Mouse (Mus musculus) hindbrain, embryonic 13.5 days (tissue): Measurements from ENCODE around the gene Gpld1. TPM values are rescaled to one million over a fixed set of nuclear protein-coding genes. Genes with fewer than 3 reads are reported as not detected.
A peak's percentile ranks its signal among the peaks of the same experiment; 100 is the strongest.

Experiments
- ATAC-seq: fragments of 200-750 bp; cut with Nextera tagmentation; 2 replicates; pipeline ENCODE4 v1.8.0; 2017; ENCODE audit warnings: moderate TSS enrichment; ENCODE audit not compliant: low FRiP score
- H3K27ac ChIP-seq: fragments of 300-500 bp; sonication (generic); 2 replicates; pipeline ENCODE4 v1.5.1; 2015; ENCODE audit warnings: inconsistent platforms, mild to moderate bottlenecking, moderate library complexity
- H3K27me3 ChIP-seq: fragments of 300-500 bp; sonication (generic); 2 replicates; pipeline ENCODE4 v1.6.1; 2015; ENCODE audit warnings: mild to moderate bottlenecking, inconsistent platforms
- H3K36me3 ChIP-seq: fragments of 300-500 bp; sonication (generic); 2 replicates; pipeline ENCODE4 v1.6.1; 2015; ENCODE audit warnings: mild to moderate bottlenecking, inconsistent platforms
- H3K4me1 ChIP-seq: fragments of 300-500 bp; sonication (generic); replicated peaks from 2 replicates; pipeline ENCODE4 v1.6.1; 2015; ENCODE audit warnings: inconsistent platforms
- H3K4me2 ChIP-seq: fragments of 300-500 bp; sonication (generic); 2 replicates; pipeline ENCODE4 v1.6.1; 2015; ENCODE audit warnings: inconsistent platforms, mild to moderate bottlenecking, moderate library complexity
- H3K4me3 ChIP-seq: fragments of 300-500 bp; sonication (generic); 2 replicates; pipeline ENCODE4 v1.5.1; 2015; ENCODE audit warnings: mild to moderate bottlenecking, inconsistent platforms
- H3K9ac ChIP-seq: fragments of 300-500 bp; sonication (generic); 2 replicates; pipeline ENCODE4 v1.6.1; 2015; ENCODE audit warnings: mild to moderate bottlenecking, inconsistent platforms
- H3K9me3 ChIP-seq: fragments of 300-500 bp; sonication (generic); 2 replicates; pipeline ENCODE4 v1.6.1; 2016; ENCODE audit warnings: inconsistent platforms
- WGBS: fragments of 180-500 bp; shearing (Covaris S2); methylation state at CpG from one replicate; pipeline ENCODE4 v1.1.7; 2015; 5-methylcytosine and 5-hydroxymethylcytosine counted together
- polyA plus RNA-seq: library from polyadenylated mRNA; unstranded; fragments of >200 nt; fragmentation: Nextera tagmentation; extraction: Ambion mirVana; gene quantifications from 2 replicates; pipeline ENCODE4 v1.2.1, GENCODE M21; 2015

Gpld1 gene
- polyA plus RNA-seq, 1 experiment from 2014 or later, result 1.3 TPM

- no peaks in the 10 kb centered on the region for H3K4me1 ChIP-seq
- no peak overlapping the region for H3K9ac ChIP-seq
- H3K36me3 ChIP-seq, result peaks cover 50% of the 10 kb centered on the region
- 82% methylated on average over 6 of the region's 6 CpGs for WGBS
- H3K4me2 ChIP-seq, result no peak overlapping the region
- no peak overlapping the region for H3K27ac ChIP-seq
- H3K9me3 ChIP-seq, result no peaks in the 10 kb centered on the region
- H3K27me3 ChIP-seq, result no peaks in the 10 kb centered on the region
- H3K4me3 ChIP-seq, result no peak overlapping the region
- no peak for ATAC-seq
These were observed 46.1 kb downstream of the Gpld1 start for GRCm38 (mm10) chr13:24989006-24989405.

GRCm38 (mm10) chr13:24993160-24993559 lies 50.2 kb downstream of the Gpld1 start:
- no peak for ATAC-seq
- H3K36me3 ChIP-seq, result peaks cover 87% of the 10 kb centered on the region
- no peaks in the 10 kb centered on the region for H3K27me3 ChIP-seq

GRCm38 (mm10) chr13:24999538-24999937 lies 56.6 kb downstream of the Gpld1 start:
- no peak overlapping the region for H3K4me2 ChIP-seq
- no peaks in the 10 kb centered on the region for H3K27me3 ChIP-seq
- no peak overlapping the region for H3K9ac ChIP-seq
- no peak overlapping the region for H3K27ac ChIP-seq
- no peak for ATAC-seq
- H3K4me1 ChIP-seq, result no peaks in the 10 kb centered on the region
- no peaks in the 10 kb centered on the region for H3K9me3 ChIP-seq
- H3K4me3 ChIP-seq, result no peak overlapping the region
- H3K36me3 ChIP-seq, result peaks cover 89% of the 10 kb centered on the region
- 96% methylated on average over 2 of the region's 2 CpGs for WGBS

More at GRCm38 (mm10) chr13:24993160-24993559, 50.2 kb downstream of the Gpld1 start:
- 32% methylated on average over 2 of the region's 2 CpGs for WGBS
- Histone ChIP-seq H3K4me2 (no peak overlapping the region), H3K27ac (no peak overlapping the region), H3K4me3 (no peak overlapping the region), H3K9ac (no peak overlapping the region), H3K9me3 (no peaks in the 10 kb centered on the region), H3K4me1 (no peaks in the 10 kb centered on the region)

- no peaks in the 10 kb centered on the region for H3K27me3 ChIP-seq
- no peak overlapping the region for H3K9ac ChIP-seq
- H3K9me3 ChIP-seq, result no peaks in the 10 kb centered on the region
- no peak overlapping the region for H3K4me3 ChIP-seq
- no peak for ATAC-seq
- no peaks in the 10 kb centered on the region for H3K4me1 ChIP-seq
- peaks cover 71% of the 10 kb centered on the region for H3K36me3 ChIP-seq
- no peak overlapping the region for H3K27ac ChIP-seq
- no peak overlapping the region for H3K4me2 ChIP-seq
These were observed 60.0 kb downstream of the Gpld1 start for GRCm38 (mm10) chr13:25002965-25003364.

- Histone ChIP-seq H3K9ac (no peak overlapping the region), H3K4me3 (no peak overlapping the region), H3K27ac (no peak overlapping the region), H3K4me2 (no peak overlapping the region), H3K27me3 (no peaks in the 10 kb centered on the region), H3K4me1 (no peaks in the 10 kb centered on the region), H3K36me3 (peaks cover 32% of the 10 kb centered on the region), H3K9me3 (no peaks in the 10 kb centered on the region)
- 71% methylated on average over 8 of the region's 8 CpGs for WGBS
- ATAC-seq, result no peak
These were observed 64.2 kb downstream of the Gpld1 start for GRCm38 (mm10) chr13:25007115-25007514.

- Histone ChIP-seq H3K4me1 (peaks cover 24% of the 10 kb centered on the region), H3K27me3 (no peaks in the 10 kb centered on the region), H3K9ac (peak overlapping the region; percentile 94; the same call in 1 of the 2 replicates), H3K4me3 (peak overlapping the region; percentile 93; the same call in 1 of the 2 replicates), H3K4me2 (peak overlapping the region; percentile 86), H3K27ac (no peak overlapping the region), H3K9me3 (no peaks in the 10 kb centered on the region), H3K36me3 (peaks cover 9% of the 10 kb centered on the region)
- ATAC-seq, result no peak
- WGBS, result 92% methylated on average over 9 of the region's 9 CpGs
These were observed 75.4 kb downstream of the Gpld1 start for GRCm38 (mm10) chr13:25018316-25018715.

- under 1% methylated on average over 79 of the region's 84 CpGs for WGBS
- Histone ChIP-seq H3K9me3 (no peaks in the 10 kb centered on the region), H3K4me3 (peak within 1 kb of the TSS; percentile 93), H3K27ac (peak within 1 kb of the TSS; percentile 90), H3K4me1 (peaks cover 24% of the 10 kb centered on the region), H3K9ac (peak within 1 kb of the TSS; percentile 94), H3K27me3 (no peaks in the 10 kb centered on the region), H3K36me3 (peaks cover 9% of the 10 kb centered on the region), H3K4me2 (peak within 1 kb of the TSS; percentile 86)
- peak; percentile 96 for ATAC-seq
These were observed 77.0 kb downstream of the Gpld1 start, which contains the start of gene Mrs2 for GRCm38 (mm10) chr13:25019793-25020539. Gene Mrs2, minus strand, starts transcription at chr13:25020379.

- 60% methylated on average over 4 of the region's 4 CpGs for WGBS
- no peaks in the 10 kb centered on the region for H3K27me3 ChIP-seq
- ATAC-seq, result peak; percentile 38; the same call in 1 of the 2 replicates
- H3K4me1 ChIP-seq, result peaks cover 24% of the 10 kb centered on the region
- no peaks in the 10 kb centered on the region for H3K9me3 ChIP-seq
- H3K4me3 ChIP-seq, result peak overlapping the region; percentile 93
- peaks cover 9% of the 10 kb centered on the region for H3K36me3 ChIP-seq
- H3K9ac ChIP-seq, result peak overlapping the region; percentile 94
- H3K27ac ChIP-seq, result peak overlapping the region; percentile 90
- peak overlapping the region; percentile 86 for H3K4me2 ChIP-seq
These were observed 77.6 kb downstream of the Gpld1 start for GRCm38 (mm10) chr13:25020540-25020892.

GRCm38 (mm10) chr13:25022386-25022785 lies 79.4 kb downstream of the Gpld1 start:
- H3K27me3 ChIP-seq, result no peaks in the 10 kb centered on the region
- no peaks in the 10 kb centered on the region for H3K9me3 ChIP-seq
- H3K27ac ChIP-seq, result no peak overlapping the region
- H3K4me3 ChIP-seq, result no peak overlapping the region
- 72% methylated on average over 4 of the region's 4 CpGs for WGBS
- H3K4me1 ChIP-seq, result peaks cover 24% of the 10 kb centered on the region
- H3K36me3 ChIP-seq, result peaks cover 5% of the 10 kb centered on the region
- no peak overlapping the region for H3K9ac ChIP-seq
- H3K4me2 ChIP-seq, result no peak overlapping the region
- ATAC-seq, result no peak

- H3K9ac ChIP-seq, result no peak overlapping the region
- H3K27me3 ChIP-seq, result no peaks in the 10 kb centered on the region
- H3K4me1 ChIP-seq, result peaks cover 19% of the 10 kb centered on the region
- no peak overlapping the region for H3K4me2 ChIP-seq
- H3K36me3 ChIP-seq, result no peaks in the 10 kb centered on the region; the same call in 1 of the 2 replicates
- no peak overlapping the region for H3K27ac ChIP-seq
- WGBS, result 87% methylated on average over 3 of the region's 3 CpGs
- no peak overlapping the region for H3K4me3 ChIP-seq
- H3K9me3 ChIP-seq, result no peaks in the 10 kb centered on the region
- no peak for ATAC-seq
These were observed 80.2 kb downstream of the Gpld1 start for GRCm38 (mm10) chr13:25023129-25023528.

GRCm38 (mm10) chr13:25024655-25025054 lies 81.7 kb downstream of the Gpld1 start:
- H3K27me3 ChIP-seq, result no peaks in the 10 kb centered on the region
- ATAC-seq, result no peak

GRCm38 (mm10) chr13:25026409-25027113 lies 83.6 kb downstream of the Gpld1 start:
- no peak overlapping the region for H3K4me2 ChIP-seq
- H3K9ac ChIP-seq, result no peak overlapping the region
- H3K9me3 ChIP-seq, result no peaks in the 10 kb centered on the region
- WGBS, result 67% methylated on average over 6 of the region's 6 CpGs
- H3K27ac ChIP-seq, result no peak overlapping the region
- no peaks in the 10 kb centered on the region for H3K36me3 ChIP-seq
- H3K4me3 ChIP-seq, result no peak overlapping the region
- no peak for ATAC-seq
- H3K4me1 ChIP-seq, result no peaks in the 10 kb centered on the region
- H3K27me3 ChIP-seq, result no peaks in the 10 kb centered on the region

More at GRCm38 (mm10) chr13:25024655-25025054, 81.7 kb downstream of the Gpld1 start:
- 26% methylated on average over 2 of the region's 2 CpGs for WGBS
- Histone ChIP-seq H3K9me3 (no peaks in the 10 kb centered on the region), H3K4me3 (no peak overlapping the region), H3K36me3 (no peaks in the 10 kb centered on the region), H3K4me2 (no peak overlapping the region), H3K27ac (no peak overlapping the region), H3K4me1 (peaks cover 6% of the 10 kb centered on the region), H3K9ac (no peak overlapping the region)

GRCm38 (mm10) chr13:25027114-25027425 lies 84.1 kb downstream of the Gpld1 start:
- Histone ChIP-seq H3K27ac (no peak overlapping the region), H3K4me3 (no peak overlapping the region), H3K9me3 (no peaks in the 10 kb centered on the region), H3K27me3 (no peaks in the 10 kb centered on the region), H3K9ac (no peak overlapping the region), H3K36me3 (no peaks in the 10 kb centered on the region), H3K4me1 (no peaks in the 10 kb centered on the region), H3K4me2 (no peak overlapping the region)
- ATAC-seq, result no peak
- WGBS, result 80% methylated on average over 3 of the region's 3 CpGs
